Comparison of ENCODE assay signal across 9 mouse cellular contexts in the genomic region with DNA sequence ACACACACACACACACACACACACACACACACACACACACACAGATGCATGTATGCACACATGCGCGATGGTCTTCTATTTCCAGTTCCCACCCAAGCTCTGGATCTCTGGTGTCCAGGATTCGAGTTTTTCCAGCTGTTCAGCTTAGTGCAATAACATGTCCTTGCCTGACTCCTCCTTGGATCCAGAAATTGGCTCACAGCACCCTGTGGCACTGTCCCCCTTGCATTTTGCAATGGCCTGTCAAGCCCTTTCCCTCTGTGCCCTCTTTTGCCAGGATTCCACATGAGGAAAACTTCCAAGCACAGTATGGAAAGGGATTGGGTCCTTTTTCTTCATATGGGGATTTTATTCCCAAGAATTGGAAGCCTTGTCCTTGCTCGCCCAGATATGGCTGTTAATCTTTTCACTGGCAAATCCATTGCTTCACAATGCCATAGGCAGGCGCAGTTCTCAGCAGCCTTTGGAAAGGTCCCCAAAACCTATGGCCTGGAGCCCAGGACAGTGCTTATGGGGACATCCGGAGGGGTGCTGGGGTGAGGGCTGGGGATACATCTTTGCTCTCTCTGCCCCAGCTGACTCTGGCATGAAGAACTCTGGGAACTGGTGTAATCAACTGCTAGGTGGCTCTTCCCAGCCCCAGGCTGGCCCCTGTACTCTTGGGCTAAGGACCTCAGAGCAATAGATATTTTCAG. TPM values are rescaled to one million over a fixed set of nuclear protein-coding genes. Genes with fewer than 3 reads are reported as not detected.
DNase-seq lines count a peak whose midpoint lies in the region; ATAC-seq and TF ChIP-seq lines count a peak whose summit lies in the region.
"Had no signal": no experiment of that assay in that cellular context is flagged by ENCODE, and none has a peak within 500 bp of the region (broad histone marks: within the 10 kb centered on the region; RNA-seq: fewer than 3 reads in every experiment).

No protein-coding gene starts in this region.

- peak overlapping the region; percentile 56 for H3K4me2 ChIP-seq in kidney, embryonic 15.5 days
- peak overlapping the region; percentile 37 for H3K4me2 ChIP-seq in forebrain, postnatal 0 days (ENCODE audit: low read depth)
- peak overlapping the region; percentile 44 for H3K4me2 ChIP-seq in hindbrain, embryonic 14.5 days (replicated peaks)
- H3K4me2 ChIP-seq in midbrain, embryonic 14.5 days (ENCODE audit: low read length), result peak overlapping the region; percentile 9

- no peak for DNase-seq in kidney, adult 11 months
- DNase-seq in forebrain, postnatal 0 days, result no peak
- DNase-seq in hindbrain, embryonic 14.5 days (ENCODE audit: low spot score), result no peak
- DNase-seq in midbrain, embryonic 14.5 days, result no peak
- DNase-seq in layer of hippocampus, adult 8-10 months (ENCODE audit: low spot score in 2 of 2), result no peak
- DNase-seq in left cerebral cortex, postnatal 10 days (ENCODE audit: extremely low spot score in 1 of 2, low spot score in 2 of 2), result no peak
- DNase-seq in liver, result no peak

- WGBS in kidney, embryonic 15.5 days, result 77% methylated on average over 6 of the region's 6 CpGs
- WGBS in forebrain, postnatal 0 days, result 63% methylated on average over 6 of the region's 6 CpGs
- 78% methylated on average over 6 of the region's 6 CpGs for WGBS in hindbrain, embryonic 14.5 days
- 83% methylated on average over 6 of the region's 6 CpGs for WGBS in midbrain, embryonic 14.5 days

- peak overlapping the region; percentile 27; the same call in 1 of the 2 replicates for H3K4me3 ChIP-seq in kidney, embryonic 15.5 days (replicated peaks)
- H3K4me3 ChIP-seq in forebrain, postnatal 0 days (ENCODE audit: low read depth, low read length), result peak overlapping the region; percentile 16
- peak overlapping the region; percentile 33 for H3K4me3 ChIP-seq in hindbrain, embryonic 14.5 days (replicated peaks; ENCODE audit: low read length)
- H3K4me3 ChIP-seq in midbrain, embryonic 14.5 days (replicated peaks; ENCODE audit: low read depth, low read length), result peak overlapping the region; percentile 12; the same call in 1 of the 2 replicates

- H3K27me3 ChIP-seq in kidney, embryonic 15.5 days, result no peaks in the 10 kb centered on the region; the same call in 1 of the 2 replicates
- H3K27me3 ChIP-seq in forebrain, postnatal 0 days (ENCODE audit: insufficient read depth, low read length), result no peaks in the 10 kb centered on the region
- no peaks in the 10 kb centered on the region; the same call in 1 of the 2 replicates for H3K27me3 ChIP-seq in hindbrain, embryonic 14.5 days (ENCODE audit: control insufficient read depth, insufficient read depth, low read length)
- no peaks in the 10 kb centered on the region for H3K27me3 ChIP-seq in midbrain, embryonic 14.5 days (ENCODE audit: control insufficient read depth, insufficient read depth, low read length)

- H3K9me3 ChIP-seq in kidney, embryonic 15.5 days (replicated peaks), result no peaks in the 10 kb centered on the region
- no peaks in the 10 kb centered on the region for H3K9me3 ChIP-seq in forebrain, postnatal 0 days (ENCODE audit: low read length)
- no peaks in the 10 kb centered on the region for H3K9me3 ChIP-seq in hindbrain, embryonic 14.5 days (ENCODE audit: control insufficient read depth, low read length)
- H3K9me3 ChIP-seq in midbrain, embryonic 14.5 days (ENCODE audit: control insufficient read depth, low read length), result no peaks in the 10 kb centered on the region

- no peak for ATAC-seq in kidney, embryonic 15.5 days (replicated peaks; ENCODE audit: low FRiP score)
- no peak for ATAC-seq in forebrain, postnatal 0 days
- ATAC-seq in hindbrain, embryonic 14.5 days (ENCODE audit: low FRiP score), result no peak
- no peak for ATAC-seq in midbrain, embryonic 14.5 days (ENCODE audit: low FRiP score, low TSS enrichment)

- H3K27ac ChIP-seq in kidney, embryonic 15.5 days, result peak overlapping the region; percentile 63; the same call in 1 of the 2 replicates
- H3K27ac ChIP-seq in forebrain, postnatal 0 days (ENCODE audit: low read depth, low read length), result peak overlapping the region; percentile 78
- H3K27ac ChIP-seq in hindbrain, embryonic 14.5 days, result peak overlapping the region; percentile 73
- peak overlapping the region; percentile 61 for H3K27ac ChIP-seq in midbrain, embryonic 14.5 days (replicated peaks; ENCODE audit: low read depth, low read length)

- H3K4me1 ChIP-seq in kidney, embryonic 15.5 days, result peaks cover 44% of the 10 kb centered on the region
- peaks cover 6% of the 10 kb centered on the region; the same call in 1 of the 2 replicates for H3K4me1 ChIP-seq in forebrain, postnatal 0 days (ENCODE audit: insufficient read depth)
- peaks cover 17% of the 10 kb centered on the region for H3K4me1 ChIP-seq in hindbrain, embryonic 14.5 days (replicated peaks; ENCODE audit: control insufficient read depth, insufficient read depth, low read length)
- peaks cover 13% of the 10 kb centered on the region; the same call in 1 of the 2 replicates for H3K4me1 ChIP-seq in midbrain, embryonic 14.5 days (ENCODE audit: control insufficient read depth, insufficient read depth, low read length)

- TF ChIP-seq CTCF in forebrain, postnatal 0 days (IDR thresholded peaks at IDR 0.05; ENCODE audit: low read depth), result no peak

- no peak overlapping the region for H3K9ac ChIP-seq in kidney, embryonic 15.5 days
- peak overlapping the region; percentile 44 for H3K9ac ChIP-seq in forebrain, postnatal 0 days
- H3K9ac ChIP-seq in hindbrain, embryonic 14.5 days, result peak overlapping the region; percentile 47
- no peak overlapping the region; the same call in 1 of the 2 replicates for H3K9ac ChIP-seq in midbrain, embryonic 14.5 days (replicated peaks; ENCODE audit: low read length)

- intact Hi-C loops in left cerebral cortex, postnatal 10 days (cut with DNase I), result no loop called here

- H3K36me3 ChIP-seq in kidney, embryonic 15.5 days, result no peaks in the 10 kb centered on the region
- no peaks in the 10 kb centered on the region for H3K36me3 ChIP-seq in forebrain, postnatal 0 days (ENCODE audit: insufficient read depth)
- no peaks in the 10 kb centered on the region for H3K36me3 ChIP-seq in hindbrain, embryonic 14.5 days (replicated peaks; ENCODE audit: control insufficient read depth, insufficient read depth)
- H3K36me3 ChIP-seq in midbrain, embryonic 14.5 days (ENCODE audit: control insufficient read depth, insufficient read depth, low read length), result no peaks in the 10 kb centered on the region

RNA-seq across cellular contexts. Expression of a gene that starts 0.9 kb away (rescaled TPM):
- 2.2 and 2.9 TPM in 2 replicates for polyA plus RNA-seq in kidney, embryonic 15.5 days (2015; fragmentation: Nextera tagmentation; extraction: Ambion mirVana)
- total RNA-seq in forebrain, postnatal 0 days (2014; rRNA removed), result 213 and 294 TPM in 2 replicates
- polyA plus RNA-seq in forebrain, postnatal 0 days (2015; fragmentation: Nextera tagmentation; extraction: Ambion mirVana), result 54.4 and 75.2 TPM in 2 replicates
- polyA plus RNA-seq in hindbrain, embryonic 14.5 days (2014; fragmentation: Nextera tagmentation; extraction: Ambion mirVana), result 27.9 and 29.5 TPM in 2 replicates
- polyA plus RNA-seq in midbrain, embryonic 14.5 days (2014; fragmentation: Nextera tagmentation; extraction: Ambion mirVana), result 18.2 and 19.4 TPM in 2 replicates
- 100 to 1,000 TPM; 613 to 678 (median 645) TPM for total RNA-seq in layer of hippocampus, adult 8-10 months (2022)
- total RNA-seq in left cerebral cortex, postnatal 10 days (2021), result 100 to 1,000 TPM; 393 to 413 TPM
- total RNA-seq: neutrophil, adult 5-6 weeks had no signal

RNA-seq across cellular contexts. Expression of a gene that starts 32.2 kb away (rescaled TPM):
- polyA plus RNA-seq in kidney, embryonic 15.5 days (2015; fragmentation: Nextera tagmentation; extraction: Ambion mirVana), result not detected in 2 replicates
- total RNA-seq in forebrain, postnatal 0 days (2014; rRNA removed), result 7.5 and 8.6 TPM in 2 replicates
- polyA plus RNA-seq in forebrain, postnatal 0 days (2015; fragmentation: Nextera tagmentation; extraction: Ambion mirVana), result 2.9 and 4.8 TPM in 2 replicates
- polyA plus RNA-seq in hindbrain, embryonic 14.5 days (2014; fragmentation: Nextera tagmentation; extraction: Ambion mirVana), result 1.7 and 2.1 TPM in 2 replicates
- 3.0 and 3.9 TPM in 2 replicates for polyA plus RNA-seq in midbrain, embryonic 14.5 days (2014; fragmentation: Nextera tagmentation; extraction: Ambion mirVana)
- 10 to 100 TPM; 66.5 to 88.7 (median 77.5) TPM for total RNA-seq in layer of hippocampus, adult 8-10 months (2022)
- 10 to 100 TPM; 77.8 to 84.5 TPM for total RNA-seq in left cerebral cortex, postnatal 10 days (2021)
- total RNA-seq: neutrophil, adult 5-6 weeks had no signal

RNA-seq across cellular contexts. Expression of a gene that starts 35.5 kb away (rescaled TPM):
- polyA plus RNA-seq in kidney, embryonic 15.5 days (2015; fragmentation: Nextera tagmentation; extraction: Ambion mirVana), result 48.9 and 54.4 TPM in 2 replicates
- total RNA-seq in forebrain, postnatal 0 days (2014; rRNA removed), result 117 and 136 TPM in 2 replicates
- 110 and 113 TPM in 2 replicates for polyA plus RNA-seq in forebrain, postnatal 0 days (2015; fragmentation: Nextera tagmentation; extraction: Ambion mirVana)
- polyA plus RNA-seq in hindbrain, embryonic 14.5 days (2014; fragmentation: Nextera tagmentation; extraction: Ambion mirVana), result 64.7 and 69.0 TPM in 2 replicates
- polyA plus RNA-seq in midbrain, embryonic 14.5 days (2014; fragmentation: Nextera tagmentation; extraction: Ambion mirVana), result 55.6 and 61.0 TPM in 2 replicates
- 100 to 1,000 TPM; 226 to 260 (median 236) TPM for total RNA-seq in layer of hippocampus, adult 8-10 months (2022)
- total RNA-seq in left cerebral cortex, postnatal 10 days (2021), result 100 to 1,000 TPM; 216 to 226 TPM

RNA-seq across cellular contexts. Expression of a gene that starts 38.7 kb away (rescaled TPM):
- 0.05 TPM in 1 of 2 replicates, not detected in the other for polyA plus RNA-seq in kidney, embryonic 15.5 days (2015; fragmentation: Nextera tagmentation; extraction: Ambion mirVana)
- total RNA-seq in forebrain, postnatal 0 days (2014; rRNA removed), result not detected in 2 replicates
- not detected in 2 replicates for polyA plus RNA-seq in forebrain, postnatal 0 days (2015; fragmentation: Nextera tagmentation; extraction: Ambion mirVana)
- polyA plus RNA-seq in hindbrain, embryonic 14.5 days (2014; fragmentation: Nextera tagmentation; extraction: Ambion mirVana), result 0.15 TPM in 1 of 2 replicates, not detected in the other
- not detected in 2 replicates for polyA plus RNA-seq in midbrain, embryonic 14.5 days (2014; fragmentation: Nextera tagmentation; extraction: Ambion mirVana)
- total RNA-seq in layer of hippocampus, adult 8-10 months (2022), result not detected
- total RNA-seq in left cerebral cortex, postnatal 10 days (2021), result not detected
- total RNA-seq: neutrophil, adult 5-6 weeks had no signal

RNA-seq across cellular contexts. Expression of a gene that starts 44.0 kb away (rescaled TPM):
- polyA plus RNA-seq in kidney, embryonic 15.5 days (2015; fragmentation: Nextera tagmentation; extraction: Ambion mirVana), result 0.83 and 1.0 TPM in 2 replicates
- 3.2 and 4.1 TPM in 2 replicates for total RNA-seq in forebrain, postnatal 0 days (2014; rRNA removed)
- polyA plus RNA-seq in forebrain, postnatal 0 days (2015; fragmentation: Nextera tagmentation; extraction: Ambion mirVana), result 1.4 and 2.9 TPM in 2 replicates
- 2.8 and 3.5 TPM in 2 replicates for polyA plus RNA-seq in hindbrain, embryonic 14.5 days (2014; fragmentation: Nextera tagmentation; extraction: Ambion mirVana)
- polyA plus RNA-seq in midbrain, embryonic 14.5 days (2014; fragmentation: Nextera tagmentation; extraction: Ambion mirVana), result 1.5 TPM in 2 replicates
- 100 to 1,000 TPM in 2 of 4 experiments, 10 to 100 TPM in 2; 92.2 to 116 (median 100.0) TPM for total RNA-seq in layer of hippocampus, adult 8-10 months (2022)
- 10 to 100 TPM; 68.5 to 69.3 TPM for total RNA-seq in left cerebral cortex, postnatal 10 days (2021)
- total RNA-seq: neutrophil, adult 5-6 weeks had no signal

Comparison
In these comparisons a context has a peak if more than half of its experiments do, and no peak if none do; other contexts are left out.
1. H3K9ac ChIP-seq: peak in forebrain, postnatal 0 days (single experiment) and hindbrain, embryonic 14.5 days (single experiment); none in kidney, embryonic 15.5 days (single experiment) and midbrain, embryonic 14.5 days (single experiment).
2. Peak in every context shown above with its lines, with median percentiles within 50 percentile points of each other: H3K27ac ChIP-seq, H3K4me2 ChIP-seq and H3K4me3 ChIP-seq.